Mouse (Mus musculus): ENCODE measurements around the gene Mdk. TPM values are rescaled to one million over a fixed set of nuclear protein-coding genes. Genes with fewer than 3 reads are reported as not detected.

The Mdk gene
- polyA plus RNA-seq, 1 experiment from 2014 or later = 1,266 TPM

- H3K9me3 ChIP-seq (replicated peaks) = no peaks in the 10 kb centered on the region
- peaks cover 35% of the 10 kb centered on the region for H3K36me3 ChIP-seq
- no peak overlapping the region for H3K27ac ChIP-seq
- no peak overlapping the region for H3K4me2 ChIP-seq
- no peak overlapping the region for H3K4me3 ChIP-seq (replicated peaks)
- no peaks in the 10 kb centered on the region for H3K27me3 ChIP-seq
- WGBS = 83% methylated on average over 3 of the region's 3 CpGs
- H3K4me1 ChIP-seq = no peaks in the 10 kb centered on the region
- ATAC-seq (replicated peaks; ENCODE audit: low FRiP score) = no peak
- no peak overlapping the region for H3K9ac ChIP-seq
Observed at GRCm38 (mm10) chr2:91895401-91895800, 36.7 kb downstream of the Mdk start.

GRCm38 (mm10) chr2:91894716-91895115 is 37.4 kb downstream of the Mdk start:
- no peaks in the 10 kb centered on the region for H3K4me1 ChIP-seq
- H3K27ac ChIP-seq = no peak overlapping the region
- H3K4me2 ChIP-seq = no peak overlapping the region
- H3K36me3 ChIP-seq = peaks cover 36% of the 10 kb centered on the region
- 85% methylated on average over 3 of the region's 3 CpGs for whole genome bisulfite sequencing
- no peak overlapping the region for H3K9ac ChIP-seq
- H3K4me3 ChIP-seq (replicated peaks) = no peak overlapping the region
- H3K27me3 ChIP-seq = no peaks in the 10 kb centered on the region
- H3K9me3 ChIP-seq (replicated peaks) = no peaks in the 10 kb centered on the region
- no peak for ATAC-seq (replicated peaks; ENCODE audit: low FRiP score)

DNA sequence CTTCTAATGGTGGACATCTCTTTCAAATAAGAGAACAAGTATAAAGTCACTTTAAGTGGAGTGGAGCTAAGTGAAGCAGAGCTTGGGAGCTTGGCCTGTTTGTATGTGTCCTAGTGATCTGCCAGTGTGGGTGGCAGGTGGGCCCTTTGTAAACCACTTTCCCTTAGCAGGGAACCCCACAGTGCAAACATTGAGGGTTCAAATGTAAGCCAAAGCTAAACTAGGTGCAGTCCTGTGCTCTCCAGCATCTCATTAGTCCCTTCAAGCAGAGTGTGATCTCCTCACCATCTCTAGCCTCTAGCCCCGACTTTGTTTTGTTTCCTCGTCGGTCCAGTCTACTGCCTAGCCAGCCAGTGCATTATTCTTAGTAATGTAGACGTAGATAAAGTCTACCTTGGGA is 47.5 kb downstream of the Mdk start:
- no peak overlapping the region for H3K9ac ChIP-seq
- H3K9me3 ChIP-seq (replicated peaks) = no peaks in the 10 kb centered on the region
- WGBS = 82% methylated on average over 4 of the region's 4 CpGs
- H3K4me1 ChIP-seq = no peaks in the 10 kb centered on the region
- H3K27me3 ChIP-seq = no peaks in the 10 kb centered on the region
- no peak overlapping the region for H3K27ac ChIP-seq
- H3K36me3 ChIP-seq = peaks cover 33% of the 10 kb centered on the region
- no peak for ATAC-seq (replicated peaks; ENCODE audit: low FRiP score)
- no peak overlapping the region for H3K4me2 ChIP-seq
- no peak overlapping the region for H3K4me3 ChIP-seq (replicated peaks)

GRCm38 (mm10) chr2:91883961-91884360 is 48.1 kb downstream of the Mdk start:
- no peak overlapping the region for H3K27ac ChIP-seq
- 85% methylated on average over 4 of the region's 4 CpGs for WGBS
- H3K4me3 ChIP-seq (replicated peaks) = no peak overlapping the region
- H3K9ac ChIP-seq = no peak overlapping the region
- no peaks in the 10 kb centered on the region for H3K27me3 ChIP-seq
- no peak overlapping the region for H3K4me2 ChIP-seq
- no peaks in the 10 kb centered on the region for H3K9me3 ChIP-seq (replicated peaks)
- no peak for ATAC-seq (replicated peaks; ENCODE audit: low FRiP score)
- H3K4me1 ChIP-seq = no peaks in the 10 kb centered on the region
- peaks cover 29% of the 10 kb centered on the region for H3K36me3 ChIP-seq

Small RNAs within 50 kb of the gene (microRNA-seq; reads per million reads assigned to microRNA genes)
- gene Mir6999 = not detected

Other genes with a start within 250 kb of the Mdk start
- 24.7 and 26.3 TPM in 2 replicates for gene Atg13, start 221.7 kb downstream of the Mdk start, polyA plus RNA-seq (2015; fragmentation: Nextera tagmentation; extraction: Ambion mirVana)
- gene Harbi1, start 221.4 kb downstream of the Mdk start, polyA plus RNA-seq (2015; fragmentation: Nextera tagmentation; extraction: Ambion mirVana) = 22.4 and 22.6 TPM in 2 replicates
- gene Ambra1, start 202.2 kb downstream of the Mdk start, polyA plus RNA-seq (2015; fragmentation: Nextera tagmentation; extraction: Ambion mirVana) = 19.3 and 19.9 TPM in 2 replicates
- gene Chrm4, start 5.0 kb downstream of the Mdk start, polyA plus RNA-seq (2015; fragmentation: Nextera tagmentation; extraction: Ambion mirVana) = 0.42 TPM in 1 of 2 replicates, not detected in the other
- 0.49 and 0.53 TPM in 2 replicates for gene Gm9821, start 13.4 kb upstream of the Mdk start, polyA plus RNA-seq (2015; fragmentation: Nextera tagmentation; extraction: Ambion mirVana)
- 37.7 and 46.7 TPM in 2 replicates for gene Dgkz, start 43.6 kb upstream of the Mdk start, polyA plus RNA-seq (2015; fragmentation: Nextera tagmentation; extraction: Ambion mirVana)
- gene Creb3l1, start 92.2 kb upstream of the Mdk start, polyA plus RNA-seq (2015; fragmentation: Nextera tagmentation; extraction: Ambion mirVana) = 14.0 and 14.9 TPM in 2 replicates
- gene Phf21a, start 160.8 kb upstream of the Mdk start, polyA plus RNA-seq (2015; fragmentation: Nextera tagmentation; extraction: Ambion mirVana) = 28.7 and 32.3 TPM in 2 replicates

Data from kidney, embryonic 15.5 days (tissue).